In the genomic region with DNA sequence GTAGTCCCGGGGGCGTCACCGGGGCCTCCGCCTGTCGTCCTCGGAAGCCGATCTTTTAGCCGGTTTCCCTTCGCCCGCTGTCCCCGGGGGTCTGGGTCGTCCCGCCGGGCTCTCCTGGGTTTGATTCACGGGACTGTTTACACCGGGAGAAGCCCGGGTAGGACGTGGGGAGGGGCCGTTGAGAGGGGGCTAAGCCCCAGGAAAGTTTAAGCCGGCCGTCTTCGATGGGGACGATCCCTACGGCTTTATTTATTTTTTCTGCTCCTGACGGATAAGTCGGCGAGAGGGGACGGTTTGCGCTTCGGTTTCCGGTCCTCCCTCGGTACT, we compare ENCODE assay signal across 8 mouse cellular contexts. TPM values are rescaled to one million over a fixed set of nuclear protein-coding genes. Genes with fewer than 3 reads are reported as not detected.
DNase-seq lines count a peak whose midpoint lies in the region; ATAC-seq and TF ChIP-seq lines count a peak whose summit lies in the region.

No protein-coding gene starts in this region.

- H3K4me2 ChIP-seq in hindbrain, embryonic 16.5 days (ENCODE audit: low read length), result peak overlapping the region; percentile 66
- H3K4me2 ChIP-seq in midbrain, embryonic 16.5 days (ENCODE audit: low read length), result peak overlapping the region; percentile 74

- WGBS in embryonic facial prominence, embryonic 10.5 days, result under 1% methylated on average over 32 of the region's 32 CpGs
- WGBS in hindbrain, embryonic 16.5 days, result under 1% methylated on average over 32 of the region's 32 CpGs
- under 1% methylated on average over 32 of the region's 32 CpGs for WGBS in midbrain, embryonic 16.5 days

- no peak for TF ChIP-seq CTCF in layer of hippocampus, adult 2 months (conservative IDR thresholded peaks at IDR 0.05)

- ATAC-seq in hindbrain, embryonic 16.5 days, result peak; percentile 53
- no peak; the same call in 1 of the 2 replicates for ATAC-seq in midbrain, embryonic 16.5 days

- H3K4me1 ChIP-seq in embryonic facial prominence, embryonic 10.5 days, result peaks cover 30% of the 10 kb centered on the region
- peaks cover 28% of the 10 kb centered on the region for H3K4me1 ChIP-seq in hindbrain, embryonic 16.5 days (ENCODE audit: control insufficient read depth, insufficient read depth, low read depth, low read length)
- peaks cover 32% of the 10 kb centered on the region for H3K4me1 ChIP-seq in midbrain, embryonic 16.5 days (ENCODE audit: control insufficient read depth, insufficient read depth, low read length)

- peaks cover 38% of the 10 kb centered on the region for H3K36me3 ChIP-seq in embryonic facial prominence, embryonic 10.5 days (replicated peaks)
- 0 out of 2 replicates have a peak, but pooled peaks cover 3% of the 10 kb centered on the region for H3K36me3 ChIP-seq in hindbrain, embryonic 16.5 days (ENCODE audit: control insufficient read depth, insufficient read depth, low read length)
- no peaks in the 10 kb centered on the region for H3K36me3 ChIP-seq in midbrain, embryonic 16.5 days (ENCODE audit: control insufficient read depth, insufficient read depth, low read length)

- peak overlapping the region; percentile 97 for H3K27ac ChIP-seq in layer of hippocampus, adult 2 months
- H3K27ac ChIP-seq in embryonic facial prominence, embryonic 10.5 days (replicated peaks), result peak overlapping the region; percentile 97
- H3K27ac ChIP-seq in hindbrain, embryonic 16.5 days (ENCODE audit: low read depth, low read length), result peak overlapping the region; percentile 93
- H3K27ac ChIP-seq in midbrain, embryonic 16.5 days (ENCODE audit: low read length), result peak overlapping the region; percentile 96

- H3K9me3 ChIP-seq in embryonic facial prominence, embryonic 10.5 days, result no peaks in the 10 kb centered on the region
- no peaks in the 10 kb centered on the region for H3K9me3 ChIP-seq in hindbrain, embryonic 16.5 days (ENCODE audit: control insufficient read depth, low read length)
- H3K9me3 ChIP-seq in midbrain, embryonic 16.5 days (replicated peaks; ENCODE audit: control insufficient read depth, low read length, poor library complexity, severe bottlenecking), result no peaks in the 10 kb centered on the region

- no peaks in the 10 kb centered on the region for H3K27me3 ChIP-seq in embryonic facial prominence, embryonic 10.5 days (replicated peaks; ENCODE audit: low read depth, poor library complexity, severe bottlenecking)
- no peaks in the 10 kb centered on the region for H3K27me3 ChIP-seq in hindbrain, embryonic 16.5 days (replicated peaks; ENCODE audit: control insufficient read depth, insufficient read depth, low read length)
- no peaks in the 10 kb centered on the region for H3K27me3 ChIP-seq in midbrain, embryonic 16.5 days (ENCODE audit: control insufficient read depth, insufficient read depth, low read depth, low read length)

- H3K9ac ChIP-seq in hindbrain, embryonic 16.5 days (ENCODE audit: low read depth, low read length), result peak overlapping the region; percentile 84
- peak overlapping the region; percentile 97 for H3K9ac ChIP-seq in midbrain, embryonic 16.5 days (ENCODE audit: low read depth, low read length)

- peak in 1 of 2 experiments; percentile 16 for DNase-seq in layer of hippocampus, adult 2 months (ENCODE audit: low spot score in 2 of 2)
- no peak for DNase-seq in layer of hippocampus, adult 11-12 months (ENCODE audit: low spot score)
- no peak for DNase-seq in embryonic facial prominence, embryonic 10.5 days (ENCODE audit: low spot score)
- no peak for DNase-seq in left cerebral cortex, adult 18-20 months (ENCODE audit: low spot score in 2 of 2)
- DNase-seq in frontal cortex, adult 2 months (ENCODE audit: extremely low spot score in 1 of 2, low spot score in 1 of 2), result no peak
- no peak for DNase-seq in gastrocnemius, adult 8-10 months (ENCODE audit: low spot score in 2 of 2)

- peak overlapping the region; percentile 86 for H3K4me3 ChIP-seq in layer of hippocampus, adult 2 months
- H3K4me3 ChIP-seq in embryonic facial prominence, embryonic 10.5 days, result peak overlapping the region; percentile 75
- H3K4me3 ChIP-seq in hindbrain, embryonic 16.5 days (ENCODE audit: low read length), result peak overlapping the region; percentile 100
- peak overlapping the region; percentile 96 for H3K4me3 ChIP-seq in midbrain, embryonic 16.5 days (ENCODE audit: low read depth, low read length)

RNA-seq across cellular contexts. Expression of a gene that starts 0.6 kb away (rescaled TPM):
- total RNA-seq in layer of hippocampus, adult 2 months (2021), result 10 to 100 TPM; 28.0 to 33.5 TPM
- polyA plus RNA-seq in embryonic facial prominence, embryonic 10.5 days (2016; fragmentation: Nextera tagmentation; extraction: Ambion mirVana), result 11.7 and 12.5 TPM in 2 replicates
- 6.4 and 8.0 TPM in 2 replicates for polyA plus RNA-seq in hindbrain, embryonic 16.5 days (2015; fragmentation: Nextera tagmentation; extraction: Ambion mirVana)
- 6.4 and 8.0 TPM in 2 replicates for polyA plus RNA-seq in midbrain, embryonic 16.5 days (2015; fragmentation: Nextera tagmentation; extraction: Ambion mirVana)
- 10 to 100 TPM; 38.5 to 38.6 TPM for total RNA-seq in left cerebral cortex, adult 18-20 months (2021)
- polyA plus RNA-seq in frontal cortex, adult 2 months (2012; rRNA removed), result 22.3 and 23.5 TPM in 2 replicates
- 10 to 100 TPM in 1 of 4 experiments, 1 to 10 TPM in 3; 7.5 to 10.1 (median 7.8) TPM for total RNA-seq in gastrocnemius, adult 8-10 months (2022)
